In the genomic region with DNA sequence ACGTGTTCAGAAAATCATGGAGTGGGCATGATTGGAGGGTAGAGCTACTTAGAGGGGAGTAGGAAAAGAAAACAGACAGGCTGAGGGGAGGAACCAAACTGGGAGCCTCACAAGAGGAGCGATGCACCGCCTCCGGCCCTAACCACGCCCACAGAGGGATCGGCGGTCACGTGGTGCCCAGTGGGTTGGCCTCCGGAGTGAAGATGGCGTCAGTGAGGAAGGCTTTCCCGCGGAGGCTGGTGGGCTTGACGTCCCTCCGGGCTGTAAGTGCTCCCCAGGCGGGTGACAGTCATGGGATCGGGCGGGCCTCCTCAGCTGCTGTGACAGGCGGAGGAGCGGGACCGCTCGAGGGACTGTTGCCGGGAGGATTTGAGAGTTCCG, we compare ENCODE assay signal across 8 mouse cellular contexts. TPM values are rescaled to one million over a fixed set of nuclear protein-coding genes. Genes with fewer than 3 reads are reported as not detected.
A peak's percentile ranks its signal among the peaks of the same experiment; 100 is the strongest.
DNase-seq lines count a peak whose midpoint lies in the region; ATAC-seq and TF ChIP-seq lines count a peak whose summit lies in the region.

A gene (plus strand): TSS at position 171 of the 381 bp plus-strand sequence.

- peak within 1 kb of the TSS; percentile 64 for H3K27ac ChIP-seq in forebrain, embryonic 13.5 days
- H3K27ac ChIP-seq in liver, postnatal 0 days (ENCODE audit: low read depth) = peak within 1 kb of the TSS; percentile 89
- H3K27ac ChIP-seq in neural tube, embryonic 14.5 days (ENCODE audit: low read depth, low read length) = peak within 1 kb of the TSS; percentile 74; the same call in 1 of the 2 replicates

- peak within 1 kb of the TSS; percentile 93 for H3K4me3 ChIP-seq in E14TG2a.4 (replicated peaks; ENCODE audit: low read length)
- H3K4me3 ChIP-seq in forebrain, embryonic 13.5 days = peak within 1 kb of the TSS; percentile 79
- H3K4me3 ChIP-seq in liver, postnatal 0 days (ENCODE audit: low read depth, low read length) = peak within 1 kb of the TSS; percentile 86
- H3K4me3 ChIP-seq in neural tube, embryonic 14.5 days (ENCODE audit: low read depth, low read length) = peak within 1 kb of the TSS; percentile 78

- peaks cover 47% of the 10 kb centered on the region for H3K4me1 ChIP-seq in E14TG2a.4 (replicated peaks; ENCODE audit: low read depth, low read length)
- H3K4me1 ChIP-seq in forebrain, embryonic 13.5 days = peaks cover 12% of the 10 kb centered on the region
- peaks cover 26% of the 10 kb centered on the region for H3K4me1 ChIP-seq in liver, postnatal 0 days (ENCODE audit: insufficient read depth)
- 0 out of 2 replicates have a peak, but pooled peaks cover 4% of the 10 kb centered on the region for H3K4me1 ChIP-seq in neural tube, embryonic 14.5 days (ENCODE audit: control insufficient read depth, insufficient read depth, low read length)

- ATAC-seq in forebrain, embryonic 13.5 days = peak; percentile 96
- peak; percentile 78 for ATAC-seq in liver, postnatal 0 days
- peak; percentile 91 for ATAC-seq in neural tube, embryonic 14.5 days (ENCODE audit: low read depth)

- intact Hi-C loops in heart, postnatal 10 days (cut with DNase I) = no loop called here

- H3K27me3 ChIP-seq in E14TG2a.4 (ENCODE audit: insufficient read depth, low read length) = no peaks in the 10 kb centered on the region
- H3K27me3 ChIP-seq in forebrain, embryonic 13.5 days = no peaks in the 10 kb centered on the region
- no peaks in the 10 kb centered on the region for H3K27me3 ChIP-seq in liver, postnatal 0 days (ENCODE audit: insufficient read depth, low read length)
- H3K27me3 ChIP-seq in neural tube, embryonic 14.5 days (ENCODE audit: control insufficient read depth, insufficient read depth, low read length) = no peaks in the 10 kb centered on the region

- TF ChIP-seq EP300 in liver, postnatal 0 days (IDR thresholded peaks at IDR 0.05; ENCODE audit: low read depth) = no peak

- H3K4me2 ChIP-seq in forebrain, embryonic 13.5 days = peak within 1 kb of the TSS; percentile 84
- peak within 1 kb of the TSS; percentile 81 for H3K4me2 ChIP-seq in liver, postnatal 0 days (ENCODE audit: low read depth, low read length)
- H3K4me2 ChIP-seq in neural tube, embryonic 14.5 days (ENCODE audit: low read depth, low read length) = peak within 1 kb of the TSS; percentile 81

- peak within 1 kb of the TSS; percentile 80 for H3K9ac ChIP-seq in forebrain, embryonic 13.5 days
- peak within 1 kb of the TSS; percentile 93 for H3K9ac ChIP-seq in liver, postnatal 0 days (replicated peaks)
- peak within 1 kb of the TSS; percentile 75 for H3K9ac ChIP-seq in neural tube, embryonic 14.5 days (replicated peaks; ENCODE audit: low read depth, low read length)

- DNase-seq in c-Kit-positive CD71-positive TER-119-positive erythroid progenitor cells, embryonic 14.5 days (ENCODE audit: low spot score) = peak; percentile 91
- peak; percentile 97 to 98 for DNase-seq in heart, postnatal 10 days
- DNase-seq in large intestine, adult 2 months (ENCODE audit: low read depth, low spot score) = no peak
- peak; percentile 97 for DNase-seq in liver, postnatal 0 days
- peak; percentile 98 for DNase-seq in testis, postnatal 10 days (ENCODE audit: low spot score)

- WGBS in forebrain, embryonic 13.5 days = under 1% methylated on average over 23 of the region's 23 CpGs
- under 1% methylated on average over 23 of the region's 23 CpGs for WGBS in large intestine, adult 2 months
- 0% methylated on average over 23 of the region's 23 CpGs for WGBS in liver, postnatal 0 days (ENCODE audit: insufficient replicate concordance)
- under 1% methylated on average over 23 of the region's 23 CpGs for WGBS in neural tube, embryonic 14.5 days

- H3K9me3 ChIP-seq in E14TG2a.4 (ENCODE audit: low read length) = no peaks in the 10 kb centered on the region
- 0 out of 2 replicates have a peak, but pooled peaks cover under 1% of the 10 kb centered on the region for H3K9me3 ChIP-seq in forebrain, embryonic 13.5 days (replicated peaks)
- no peaks in the 10 kb centered on the region for H3K9me3 ChIP-seq in liver, postnatal 0 days (ENCODE audit: low read length)
- no peaks in the 10 kb centered on the region for H3K9me3 ChIP-seq in neural tube, embryonic 14.5 days (ENCODE audit: control insufficient read depth, low read length)

- H3K36me3 ChIP-seq in E14TG2a.4 (ENCODE audit: insufficient read depth, low read length) = no peaks in the 10 kb centered on the region
- H3K36me3 ChIP-seq in forebrain, embryonic 13.5 days (ENCODE audit: poor library complexity, severe bottlenecking) = peaks cover 12% of the 10 kb centered on the region
- H3K36me3 ChIP-seq in liver, postnatal 0 days (replicated peaks; ENCODE audit: insufficient read depth, low read length) = peaks cover 2% of the 10 kb centered on the region; the same call in 1 of the 2 replicates
- 0 out of 2 replicates have a peak, but pooled peaks cover 3% of the 10 kb centered on the region for H3K36me3 ChIP-seq in neural tube, embryonic 14.5 days (ENCODE audit: control insufficient read depth, insufficient read depth, low read length)

- no peak for TF ChIP-seq CTCF in E14TG2a.4 (conservative IDR thresholded peaks at IDR 0.05; ENCODE audit: low read length)
- no peak for TF ChIP-seq CTCF in liver, postnatal 0 days (IDR thresholded peaks at IDR 0.05; ENCODE audit: low read depth)

RNA-seq across cellular contexts. Expression of the gene that starts here (rescaled TPM):
- 56.2 and 57.1 TPM in 2 replicates for polyA plus RNA-seq in forebrain, embryonic 13.5 days (2015; fragmentation: Nextera tagmentation; extraction: Ambion mirVana)
- 10 to 100 TPM; 66.3 to 67.5 TPM for total RNA-seq in heart, postnatal 10 days (2021)
- polyA plus RNA-seq in large intestine, adult 2 months (2012; rRNA removed) = 68.5 and 77.9 TPM in 2 replicates
- polyA plus RNA-seq in liver, postnatal 0 days (2015; fragmentation: Nextera tagmentation; extraction: Ambion mirVana) = 351 and 364 TPM in 2 replicates
- polyA plus RNA-seq in neural tube, embryonic 14.5 days (2014; fragmentation: Nextera tagmentation; extraction: Ambion mirVana) = 58.4 and 66.1 TPM in 2 replicates
